Mouse (Mus musculus) lung, adult 2 months (tissue): ENCODE results near the gene Tubb2a.

ENCODE experiments used
- CTCF ChIP-seq: fragments of 200-500 bp; IDR thresholded peaks from 2 replicates; pipeline ENCODE4 v1.5.1; 2011; ENCODE audit warnings: mild to moderate bottlenecking, low read length, control low read depth; ENCODE audit not compliant: insufficient read depth
- POLR2A ChIP-seq: fragments of 200-500 bp; IDR thresholded peaks from 2 replicates; pipeline ENCODE4 v1.6.1; 2011; ENCODE audit warnings: low read depth, mild to moderate bottlenecking, control low read depth, low read length, borderline replicate concordance; ENCODE audit errors: extremely low read depth

DNA sequence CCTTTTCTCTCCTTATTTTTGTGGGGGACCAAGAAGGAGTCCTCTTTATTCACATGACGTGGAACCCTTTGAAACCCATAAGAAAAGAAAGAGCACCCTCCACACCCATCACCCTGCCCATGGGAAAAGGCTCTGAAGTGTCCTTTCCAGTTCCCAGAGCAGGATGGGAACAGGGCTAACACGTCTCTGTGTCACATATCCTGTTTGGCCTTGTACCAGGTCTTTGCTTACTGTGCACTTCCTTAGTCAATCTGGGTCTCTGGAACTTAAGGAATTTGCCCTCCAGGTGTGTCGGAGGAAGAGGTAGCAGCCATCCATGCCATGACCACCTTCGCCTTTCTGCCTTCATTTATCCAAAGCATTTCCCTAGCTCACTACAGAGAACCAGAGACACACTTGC lies 18.6 kb upstream of the Tubb2a start:
- no peak for TF ChIP-seq CTCF
- TF ChIP-seq POLR2A: peak; percentile 41; the same call in 1 of the 2 replicates
